Mouse (Mus musculus): ENCODE measurements around the gene Sec14l4. TPM values are rescaled to one million over a fixed set of nuclear protein-coding genes. Genes with fewer than 3 reads are reported as not detected.

Gene Sec14l4
- polyA plus RNA-seq, 1 experiment: not detected

- no peak overlapping the region for H3ac ChIP-seq (ENCODE audit: control insufficient read depth, insufficient read length, low read depth)
- H3K4me3 ChIP-seq (ENCODE audit: insufficient read depth, poor library complexity, severe bottlenecking): no peak overlapping the region
- TF ChIP-seq FOSL1 (IDR thresholded peaks at IDR 0.05; ENCODE audit: insufficient read depth, low read length, poor library complexity, severe bottlenecking) (no peak), MAX (IDR thresholded peaks at IDR 0.05) (no peak)
- no peaks in the 10 kb centered on the region for H3K79me2 ChIP-seq (ENCODE audit: control insufficient read depth, insufficient read depth)
- H3K79me3 ChIP-seq (ENCODE audit: low read depth): no peaks in the 10 kb centered on the region
- H3K27me3 ChIP-seq (ENCODE audit: control insufficient read depth, insufficient read depth, insufficient read length): peaks cover 76% of the 10 kb centered on the region
- H3K36me3 ChIP-seq (ENCODE audit: control insufficient read depth, insufficient read depth): no peaks in the 10 kb centered on the region
Observed at GRCm38 (mm10) chr11:4029343-4029742, 1.9 kb upstream of the Sec14l4 start.

GRCm38 (mm10) chr11:4031961-4032360, 699 bp downstream of the Sec14l4 start:
- Histone ChIP-seq H3ac (ENCODE audit: control insufficient read depth, insufficient read length, low read depth) (no peak overlapping the region), H3K79me3 (ENCODE audit: low read depth) (no peaks in the 10 kb centered on the region), H3K4me3 (ENCODE audit: insufficient read depth, poor library complexity, severe bottlenecking) (no peak overlapping the region), H3K79me2 (ENCODE audit: control insufficient read depth, insufficient read depth) (no peaks in the 10 kb centered on the region), H3K27me3 (ENCODE audit: control insufficient read depth, insufficient read depth, insufficient read length) (peaks cover 52% of the 10 kb centered on the region), H3K36me3 (ENCODE audit: control insufficient read depth, insufficient read depth) (no peaks in the 10 kb centered on the region)
- TF ChIP-seq CEBPB (IDR thresholded peaks at IDR 0.05; ENCODE audit: low read depth) (no peak), MAX (IDR thresholded peaks at IDR 0.05) (no peak), FOSL1 (IDR thresholded peaks at IDR 0.05; ENCODE audit: insufficient read depth, low read length, poor library complexity, severe bottlenecking) (no peak), MYOD1 (IDR thresholded peaks at IDR 0.05; ENCODE audit: control insufficient read depth, insufficient read length, low read depth) (no peak), MYOG (IDR thresholded peaks at IDR 0.05; ENCODE audit: control insufficient read depth, extremely low read depth, insufficient read length) (no peak), CTCF (IDR thresholded peaks at IDR 0.05; ENCODE audit: control insufficient read depth, insufficient read depth, insufficient read length) (no peak)

- H3ac ChIP-seq (ENCODE audit: control insufficient read depth, insufficient read length, low read depth): no peak overlapping the region
- H3K79me2 ChIP-seq (ENCODE audit: control insufficient read depth, insufficient read depth): no peaks in the 10 kb centered on the region
- peaks cover 49% of the 10 kb centered on the region for H3K27me3 ChIP-seq (ENCODE audit: control insufficient read depth, insufficient read depth, insufficient read length)
- H3K36me3 ChIP-seq (ENCODE audit: control insufficient read depth, insufficient read depth): no peaks in the 10 kb centered on the region
- no peak for TF ChIP-seq MYOG (IDR thresholded peaks at IDR 0.05; ENCODE audit: control insufficient read depth, extremely low read depth, insufficient read length)
- no peak for TF ChIP-seq CEBPB (IDR thresholded peaks at IDR 0.05; ENCODE audit: low read depth)
- TF ChIP-seq MYOD1 (IDR thresholded peaks at IDR 0.05; ENCODE audit: control insufficient read depth, insufficient read length, low read depth): no peak
- no peak for TF ChIP-seq CTCF (IDR thresholded peaks at IDR 0.05; ENCODE audit: control insufficient read depth, insufficient read depth, insufficient read length)
- no peak for TF ChIP-seq USF1 (IDR thresholded peaks at IDR 0.05; ENCODE audit: low read depth)
- TF ChIP-seq MAX (IDR thresholded peaks at IDR 0.05): no peak
- TF ChIP-seq FOSL1 (IDR thresholded peaks at IDR 0.05; ENCODE audit: insufficient read depth, low read length, poor library complexity, severe bottlenecking): no peak
- H3K4me3 ChIP-seq (ENCODE audit: insufficient read depth, poor library complexity, severe bottlenecking): no peak overlapping the region
- no peaks in the 10 kb centered on the region for H3K79me3 ChIP-seq (ENCODE audit: low read depth)
Observed at GRCm38 (mm10) chr11:4033471-4033870, 2.2 kb downstream of the Sec14l4 start.

GRCm38 (mm10) chr11:4034169-4034568, 2.9 kb downstream of the Sec14l4 start:
- no peak overlapping the region for H3K4me3 ChIP-seq (ENCODE audit: insufficient read depth, poor library complexity, severe bottlenecking)
- no peak overlapping the region for H3ac ChIP-seq (ENCODE audit: control insufficient read depth, insufficient read length, low read depth)
- H3K79me3 ChIP-seq (ENCODE audit: low read depth): no peaks in the 10 kb centered on the region
- no peak for TF ChIP-seq FOSL1 (IDR thresholded peaks at IDR 0.05; ENCODE audit: insufficient read depth, low read length, poor library complexity, severe bottlenecking)
- no peak for TF ChIP-seq MAX (IDR thresholded peaks at IDR 0.05)
- TF ChIP-seq MYOG (IDR thresholded peaks at IDR 0.05; ENCODE audit: control insufficient read depth, extremely low read depth, insufficient read length): no peak
- TF ChIP-seq CTCF (IDR thresholded peaks at IDR 0.05; ENCODE audit: control insufficient read depth, insufficient read depth, insufficient read length): no peak
- no peak for TF ChIP-seq USF1 (IDR thresholded peaks at IDR 0.05; ENCODE audit: low read depth)
- no peak for TF ChIP-seq MYOD1 (IDR thresholded peaks at IDR 0.05; ENCODE audit: control insufficient read depth, insufficient read length, low read depth)
- TF ChIP-seq CEBPB (IDR thresholded peaks at IDR 0.05; ENCODE audit: low read depth): no peak
- H3K27me3 ChIP-seq (ENCODE audit: control insufficient read depth, insufficient read depth, insufficient read length): peaks cover 44% of the 10 kb centered on the region
- no peaks in the 10 kb centered on the region for H3K79me2 ChIP-seq (ENCODE audit: control insufficient read depth, insufficient read depth)
- no peaks in the 10 kb centered on the region for H3K36me3 ChIP-seq (ENCODE audit: control insufficient read depth, insufficient read depth)

- TF ChIP-seq MYOG (IDR thresholded peaks at IDR 0.05; ENCODE audit: control insufficient read depth, extremely low read depth, insufficient read length): no peak
- H3K79me3 ChIP-seq (ENCODE audit: low read depth): no peaks in the 10 kb centered on the region
- peaks cover 42% of the 10 kb centered on the region for H3K27me3 ChIP-seq (ENCODE audit: control insufficient read depth, insufficient read depth, insufficient read length)
- H3K36me3 ChIP-seq (ENCODE audit: control insufficient read depth, insufficient read depth): no peaks in the 10 kb centered on the region
- H3ac ChIP-seq (ENCODE audit: control insufficient read depth, insufficient read length, low read depth): no peak overlapping the region
- H3K79me2 ChIP-seq (ENCODE audit: control insufficient read depth, insufficient read depth): no peaks in the 10 kb centered on the region
- H3K4me3 ChIP-seq (ENCODE audit: insufficient read depth, poor library complexity, severe bottlenecking): no peak overlapping the region
Observed at GRCm38 (mm10) chr11:4035116-4035892, 4.0 kb downstream of the Sec14l4 start.

GRCm38 (mm10) chr11:4035916-4036315, 4.7 kb downstream of the Sec14l4 start:
- H3K79me3 ChIP-seq (ENCODE audit: low read depth): no peaks in the 10 kb centered on the region
- H3K27me3 ChIP-seq (ENCODE audit: control insufficient read depth, insufficient read depth, insufficient read length): peaks cover 40% of the 10 kb centered on the region
- TF ChIP-seq FOSL1 (IDR thresholded peaks at IDR 0.05; ENCODE audit: insufficient read depth, low read length, poor library complexity, severe bottlenecking) (no peak), USF1 (IDR thresholded peaks at IDR 0.05; ENCODE audit: low read depth) (no peak), CTCF (IDR thresholded peaks at IDR 0.05; ENCODE audit: control insufficient read depth, insufficient read depth, insufficient read length) (no peak), MYOG (IDR thresholded peaks at IDR 0.05; ENCODE audit: control insufficient read depth, extremely low read depth, insufficient read length) (no peak), CEBPB (IDR thresholded peaks at IDR 0.05; ENCODE audit: low read depth) (no peak), MAX (IDR thresholded peaks at IDR 0.05) (no peak), MYOD1 (IDR thresholded peaks at IDR 0.05; ENCODE audit: control insufficient read depth, insufficient read length, low read depth) (no peak)
- no peak overlapping the region for H3ac ChIP-seq (ENCODE audit: control insufficient read depth, insufficient read length, low read depth)
- no peaks in the 10 kb centered on the region for H3K36me3 ChIP-seq (ENCODE audit: control insufficient read depth, insufficient read depth)
- no peak overlapping the region for H3K4me3 ChIP-seq (ENCODE audit: insufficient read depth, poor library complexity, severe bottlenecking)
- no peaks in the 10 kb centered on the region for H3K79me2 ChIP-seq (ENCODE audit: control insufficient read depth, insufficient read depth)
